Mouse (Mus musculus): ENCODE measurements around the gene Taf3.

- no peak for TF ChIP-seq CTCF (IDR thresholded peaks at IDR 0.05)
- no peak for TF ChIP-seq POLR2A (IDR thresholded peaks at IDR 0.05; ENCODE audit: insufficient read depth, low read depth, low read length)
- no peak for TF ChIP-seq EP300 (IDR thresholded peaks at IDR 0.05; ENCODE audit: insufficient read depth, low read depth, low read length)
Measured at GRCm38 (mm10) chr2:9890251-9890650, 158.1 kb downstream of the Taf3 start.
